In genomic region chr5:43947330-43947977, GRCm38 (mm10) we compare ENCODE assay signal across 8 mouse cellular contexts. TPM values are rescaled to one million over a fixed set of nuclear protein-coding genes. Genes with fewer than 3 reads are reported as not detected.
DNase-seq lines count a peak whose midpoint lies in the region; ATAC-seq lines count a peak whose summit lies in the region.

No protein-coding gene starts in this region.

- peaks cover 26% of the 10 kb centered on the region for H3K4me1 ChIP-seq in forebrain, embryonic 10.5 days
- peaks cover 18% of the 10 kb centered on the region for H3K4me1 ChIP-seq in limb, embryonic 15.5 days
- peaks cover 17% of the 10 kb centered on the region for H3K4me1 ChIP-seq in neural tube, embryonic 15.5 days

- peak; percentile 42; the same call in 1 of the 2 replicates for ATAC-seq in limb, embryonic 15.5 days (ENCODE audit: insufficient number of reproducible peaks, low FRiP score, low TSS enrichment, low read depth)
- no peak for ATAC-seq in neural tube, embryonic 15.5 days (ENCODE audit: low FRiP score)

- peak overlapping the region; percentile 51 for H3K4me3 ChIP-seq in forebrain, embryonic 10.5 days
- no peak overlapping the region for H3K4me3 ChIP-seq in limb, embryonic 15.5 days
- H3K4me3 ChIP-seq in neural tube, embryonic 15.5 days (replicated peaks), result peak overlapping the region; percentile 38

- no peak overlapping the region for H3K9ac ChIP-seq in limb, embryonic 15.5 days
- H3K9ac ChIP-seq in neural tube, embryonic 15.5 days (replicated peaks), result no peak overlapping the region

- peak; percentile 6 to 20 for DNase-seq in spleen, postnatal 10 days (ENCODE audit: low spot score in 2 of 2)
- DNase-seq in spleen, postnatal 14 days (ENCODE audit: low spot score in 2 of 2), result no peak
- DNase-seq in forebrain, embryonic 10.5 days (ENCODE audit: extremely low spot score, low spot score), result no peak
- DNase-seq in testis, postnatal 10 days (ENCODE audit: low spot score), result no peak
- DNase-seq in adrenal gland, postnatal 14 days, result no peak
- DNase-seq in frontal cortex, postnatal 25 days (ENCODE audit: low spot score in 2 of 2), result no peak

- H3K9me3 ChIP-seq in forebrain, embryonic 10.5 days, result no peaks in the 10 kb centered on the region
- H3K9me3 ChIP-seq in limb, embryonic 15.5 days, result no peaks in the 10 kb centered on the region
- H3K9me3 ChIP-seq in neural tube, embryonic 15.5 days (replicated peaks), result no peaks in the 10 kb centered on the region

- H3K4me2 ChIP-seq in limb, embryonic 15.5 days, result peak overlapping the region; percentile 56
- peak overlapping the region; percentile 82 for H3K4me2 ChIP-seq in neural tube, embryonic 15.5 days

- H3K36me3 ChIP-seq in forebrain, embryonic 10.5 days (replicated peaks), result no peaks in the 10 kb centered on the region
- H3K36me3 ChIP-seq in limb, embryonic 15.5 days, result no peaks in the 10 kb centered on the region
- H3K36me3 ChIP-seq in neural tube, embryonic 15.5 days, result no peaks in the 10 kb centered on the region

- H3K27me3 ChIP-seq in forebrain, embryonic 10.5 days (ENCODE audit: poor library complexity, severe bottlenecking), result peaks cover 4% of the 10 kb centered on the region; the same call in 1 of the 2 replicates
- H3K27me3 ChIP-seq in limb, embryonic 15.5 days, result no peaks in the 10 kb centered on the region
- H3K27me3 ChIP-seq in neural tube, embryonic 15.5 days (replicated peaks), result no peaks in the 10 kb centered on the region

- WGBS in forebrain, embryonic 10.5 days, result 37% methylated on average over 9 of the region's 9 CpGs
- whole genome bisulfite sequencing in limb, embryonic 15.5 days, result 19% methylated on average over 9 of the region's 9 CpGs
- WGBS in neural tube, embryonic 15.5 days, result 33% methylated on average over 9 of the region's 9 CpGs

- H3K27ac ChIP-seq in forebrain, embryonic 10.5 days, result peak overlapping the region; percentile 75
- peak overlapping the region; percentile 73 for H3K27ac ChIP-seq in limb, embryonic 15.5 days
- H3K27ac ChIP-seq in neural tube, embryonic 15.5 days (replicated peaks), result no peak overlapping the region

RNA-seq across cellular contexts. Expression of gene Fgfbp1, which starts 34.1 kb away (rescaled TPM):
- 0.71 and 0.89 TPM in 2 replicates for polyA plus RNA-seq in forebrain, embryonic 10.5 days (2016; fragmentation: Nextera tagmentation; extraction: Ambion mirVana)
- 194 and 204 TPM in 2 replicates for polyA plus RNA-seq in limb, embryonic 15.5 days (2015; fragmentation: Nextera tagmentation; extraction: Ambion mirVana)
- polyA plus RNA-seq in neural tube, embryonic 15.5 days (2015; fragmentation: Nextera tagmentation; extraction: Ambion mirVana), result 6.9 and 16.0 TPM in 2 replicates
- total RNA-seq in adrenal gland, postnatal 14 days (2021), result not detected in 2 replicates

RNA-seq across cellular contexts. Expression of gene Gm7879, which starts 34.5 kb away (rescaled TPM):
- 0.63 and 1.1 TPM in 2 replicates for polyA plus RNA-seq in forebrain, embryonic 10.5 days (2016; fragmentation: Nextera tagmentation; extraction: Ambion mirVana)
- polyA plus RNA-seq in limb, embryonic 15.5 days (2015; fragmentation: Nextera tagmentation; extraction: Ambion mirVana), result 0.45 TPM in 1 of 2 replicates, not detected in the other
- 0.46 and 0.72 TPM in 2 replicates for polyA plus RNA-seq in neural tube, embryonic 15.5 days (2015; fragmentation: Nextera tagmentation; extraction: Ambion mirVana)
- 10.9 and 15.2 TPM in 2 replicates for total RNA-seq in adrenal gland, postnatal 14 days (2021)

Comparison
In these comparisons a context has a peak if more than half of its experiments do, and no peak if none do; other contexts are left out.
1. DNase-seq: peak in spleen, postnatal 10 days (2 of 2); none in spleen, postnatal 14 days (0 of 2), forebrain, embryonic 10.5 days (single experiment), testis, postnatal 10 days (single experiment), adrenal gland, postnatal 14 days (single experiment) and frontal cortex, postnatal 25 days (0 of 2).
2. RNA of gene Fgfbp1, which starts 34.1 kb away (polyA plus RNA-seq): 194 to 204 TPM in limb, embryonic 15.5 days; 6.9 to 16.0 TPM in neural tube, embryonic 15.5 days and 0.71 to 0.89 TPM in forebrain, embryonic 10.5 days; every median in the first group is over 10 times any median in the second.